Mouse (Mus musculus): Measurements from ENCODE around the gene Ptges.

GRCm38 (mm10) chr2:30957511-30957910 lies 27.8 kb upstream of the Ptges start:
- TF ChIP-seq TAL1 (IDR thresholded peaks at IDR 0.05; ENCODE audit: low read length) (no peak), CTCF (IDR thresholded peaks at IDR 0.05 in 2 of 3, conservative IDR thresholded peaks at IDR 0.05 in 1 of 3; ENCODE audit: control insufficient read depth in 1 of 3, insufficient read depth in 1 of 3, low read depth in 2 of 3, low read length in 3 of 3, poor library complexity in 1 of 3, severe bottlenecking in 1 of 3) (no peak), POLR2AphosphoS5 (IDR thresholded peaks at IDR 0.05; ENCODE audit: borderline replicate concordance, low read depth, low read length) (no peak), MXI1 (IDR thresholded peaks at IDR 0.05; ENCODE audit: low read depth, low read length) (no peak), SMC3 (IDR thresholded peaks at IDR 0.05; ENCODE audit: low read depth, low read length) (no peak), POLR2A (IDR thresholded peaks at IDR 0.05; ENCODE audit: control insufficient read depth in 1 of 2, insufficient read depth in 1 of 2, low read depth in 1 of 2, low read length in 2 of 2, poor library complexity in 1 of 2) (no peak), ELF1 (IDR thresholded peaks at IDR 0.05; ENCODE audit: low read depth, low read length) (no peak), CHD2 (IDR thresholded peaks at IDR 0.05; ENCODE audit: low read length) (no peak), MEF2A (IDR thresholded peaks at IDR 0.05; ENCODE audit: extremely low read depth, insufficient replicate concordance, low read depth, low read length, poor library complexity, severe bottlenecking) (no peak), RCOR1 (IDR thresholded peaks at IDR 0.05; ENCODE audit: low read depth, low read length) (no peak), E2F4 (IDR thresholded peaks at IDR 0.05; ENCODE audit: borderline replicate concordance, low read depth, low read length) (no peak)
